Mouse (Mus musculus): ENCODE measurements around the gene Clpp. TPM values are rescaled to one million over a fixed set of nuclear protein-coding genes. Genes with fewer than 3 reads are reported as not detected.

Gene Clpp
- 39.7 TPM for polyA plus RNA-seq (2017; shearing (Covaris generic))

DNA sequence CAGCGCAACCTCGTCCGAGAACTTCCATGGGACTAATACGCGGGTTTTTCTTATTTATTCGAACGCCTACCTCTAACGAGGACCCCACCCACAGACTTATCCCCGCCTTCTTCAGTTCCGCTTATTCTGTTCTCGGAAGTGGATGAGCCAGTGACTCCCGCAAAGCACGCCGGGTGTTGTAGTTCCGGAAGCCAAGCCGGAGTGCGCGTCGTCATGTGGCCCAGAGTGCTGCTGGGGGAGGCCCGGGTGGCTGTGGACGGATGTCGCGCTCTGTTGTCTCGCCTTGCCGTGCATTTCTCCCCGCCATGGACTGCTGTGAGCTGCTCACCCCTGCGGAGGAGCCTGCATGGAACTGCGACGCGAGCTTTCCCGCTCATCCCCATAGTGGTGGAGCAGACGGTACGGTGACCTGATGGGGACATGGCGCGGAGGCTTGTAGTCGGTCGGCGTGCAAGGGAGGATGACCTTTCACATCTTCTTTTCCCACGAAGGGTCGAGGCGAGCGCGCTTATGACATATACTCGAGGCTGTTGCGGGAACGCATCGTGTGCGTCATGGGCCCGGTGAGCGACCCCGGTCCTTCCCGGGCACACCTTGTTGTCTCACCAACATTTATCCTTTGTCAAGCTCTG lies at the start of gene Clpp:
TSS of gene Clpp (plus strand) at position 191 of the 632 bp plus-strand sequence.

DNA sequence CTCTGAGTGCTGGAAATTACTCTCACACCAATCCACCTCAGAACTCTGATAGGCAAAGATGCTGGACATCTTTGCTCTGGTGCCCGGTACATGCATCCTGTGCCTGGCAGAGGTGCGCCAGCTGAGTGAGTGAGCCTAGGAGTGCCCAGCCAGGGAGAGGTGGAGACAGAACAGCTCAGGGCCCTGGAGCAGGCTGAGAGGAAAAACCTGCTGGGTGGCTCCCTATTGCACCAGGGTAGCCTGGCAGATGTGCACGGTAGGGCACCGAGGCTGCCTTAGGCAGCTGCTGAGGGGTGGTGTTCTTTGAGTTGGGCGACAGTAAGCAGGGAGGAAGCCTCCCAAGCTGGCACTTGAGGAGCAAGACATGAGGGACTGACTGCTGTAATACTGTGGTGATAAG lies 8.1 kb upstream of the Clpp start, which contains the start of gene Acer1:
TSS of gene Acer1 (minus strand) at position 114 of the 400 bp plus-strand sequence.

DNA sequence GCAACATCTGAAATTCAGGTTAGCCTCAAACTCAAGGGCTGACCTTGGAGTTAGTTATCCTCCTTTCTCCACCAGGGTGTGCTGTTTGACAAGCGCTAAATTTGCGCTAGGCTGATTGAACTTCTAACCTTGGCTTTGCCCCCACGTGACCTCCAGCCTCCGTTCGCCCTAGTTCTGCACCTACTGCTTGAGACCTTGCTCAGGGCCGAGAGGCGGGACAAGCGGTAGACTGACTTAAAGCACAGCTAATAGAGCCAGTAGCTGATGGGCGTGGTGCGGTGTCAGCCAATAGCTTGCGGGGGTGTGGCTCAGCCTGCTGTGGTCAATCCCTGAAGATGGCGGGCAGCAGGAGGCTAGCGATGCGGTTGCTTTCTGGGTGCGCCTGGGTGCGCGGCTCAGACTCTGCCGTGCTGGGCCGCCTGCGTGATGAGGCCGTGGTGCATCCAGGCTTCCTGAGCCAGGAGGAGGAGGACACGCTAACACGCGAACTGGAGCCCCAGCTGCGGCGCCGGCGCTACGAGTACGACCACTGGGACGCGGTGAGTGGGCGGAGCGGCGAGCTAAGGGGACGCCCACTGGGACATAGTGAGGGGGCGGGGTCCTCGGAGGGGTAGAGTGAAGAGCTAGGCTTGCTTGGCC lies 7.0 kb downstream of the Clpp start, which contains the start of gene Alkbh7:
TSS of gene Alkbh7 (plus strand) at position 311 of the 639 bp plus-strand sequence.

GRCm38 (mm10) chr17:56999968-57000609 lies 10.0 kb downstream of the Clpp start, which contains the start of gene Pspn:
Gene Pspn (minus strand): TSS chr17:57000018.

GRCm38 (mm10) chr17:57011236-57012141 lies 21.4 kb downstream of the Clpp start, which contains the start of the genes Gtf2f1 and Gm17949:
Gene Gtf2f1 (minus strand): TSS chr17:57011288.
Gene Gm17949 (plus strand): TSS chr17:57011469.

DNA sequence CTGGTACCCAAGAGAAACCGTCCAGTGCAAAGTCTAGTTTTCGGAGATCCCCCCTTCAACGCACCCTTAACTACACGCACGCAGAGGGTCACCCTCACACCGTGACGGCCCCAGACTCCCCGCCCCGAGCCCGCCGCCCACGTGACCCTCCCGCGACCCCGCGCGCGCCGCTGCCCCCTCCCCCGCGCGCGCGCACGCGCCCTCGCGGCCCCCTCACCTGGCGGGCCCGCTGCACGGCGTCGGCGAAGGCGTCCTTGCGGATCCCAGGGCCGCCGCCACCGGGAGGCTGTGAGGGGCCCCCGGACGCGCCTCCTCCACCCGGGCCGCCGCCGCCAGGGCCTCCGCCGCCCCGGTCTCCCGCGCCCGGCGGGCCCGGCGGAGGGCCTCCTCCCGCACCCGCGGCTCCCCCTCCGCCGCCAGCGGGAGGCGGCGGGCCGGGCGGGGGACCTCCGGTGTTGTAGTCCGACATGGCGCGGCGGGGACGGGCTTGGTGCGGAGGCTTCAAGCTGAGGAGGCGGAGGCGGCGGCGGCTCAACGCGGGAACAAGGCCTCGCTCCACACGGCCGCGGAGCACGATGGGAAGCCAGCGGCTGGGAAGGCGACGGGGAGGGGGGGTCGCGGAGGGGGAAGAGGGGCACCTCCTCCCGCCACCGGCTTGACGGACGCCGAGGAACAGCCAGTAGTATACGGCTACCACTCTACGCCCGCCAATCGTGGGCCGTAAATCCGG lies 41.0 kb downstream of the Clpp start, which contains the start of gene Khsrp:
TSS of gene Khsrp (minus strand) at position 592 of the 730 bp plus-strand sequence.

GRCm38 (mm10) chr17:57041554-57041953 lies 51.4 kb downstream of the Clpp start, which contains the start of gene Slc25a41:
Gene Slc25a41 (minus strand): TSS chr17:57041654.

Other genes starting within 250 kb of the Clpp start
- not detected for gene Nrtn, start 232.8 kb upstream of the Clpp start, polyA plus RNA-seq (2017; shearing (Covaris generic))
- gene Dus3l, start 225.5 kb upstream of the Clpp start, polyA plus RNA-seq (2017; shearing (Covaris generic)) = 43.1 TPM
- 0.95 TPM for gene Prr22, start 220.1 kb upstream of the Clpp start, polyA plus RNA-seq (2017; shearing (Covaris generic))
- 2.5 TPM for gene Rfx2, start 159.3 kb upstream of the Clpp start, polyA plus RNA-seq (2017; shearing (Covaris generic))
- gene Acsbg2, start 115.9 kb upstream of the Clpp start, polyA plus RNA-seq (2017; shearing (Covaris generic)) = not detected
- 0.14 TPM for gene 1700061G19Rik, start 114.8 kb upstream of the Clpp start, polyA plus RNA-seq (2017; shearing (Covaris generic))
- gene Mllt1, start 54.9 kb upstream of the Clpp start, polyA plus RNA-seq (2017; shearing (Covaris generic)) = 24.8 TPM
- not detected for gene Acer1, start 8.2 kb upstream of the Clpp start, polyA plus RNA-seq (2017; shearing (Covaris generic))
- gene Alkbh7, start 7.0 kb downstream of the Clpp start, polyA plus RNA-seq (2017; shearing (Covaris generic)) = 12.0 TPM
- gene Pspn, start 9.7 kb downstream of the Clpp start, polyA plus RNA-seq (2017; shearing (Covaris generic)) = not detected
- gene Gtf2f1, start 21.0 kb downstream of the Clpp start, polyA plus RNA-seq (2017; shearing (Covaris generic)) = 62.3 TPM
- 0.42 TPM for gene Gm17949, start 21.2 kb downstream of the Clpp start, polyA plus RNA-seq (2017; shearing (Covaris generic))
- 48.7 TPM for gene Khsrp, start 41.2 kb downstream of the Clpp start, polyA plus RNA-seq (2017; shearing (Covaris generic))
- gene Slc25a41, start 51.3 kb downstream of the Clpp start, polyA plus RNA-seq (2017; shearing (Covaris generic)) = not detected
- 4.4 TPM for gene Crb3, start 68.8 kb downstream of the Clpp start, polyA plus RNA-seq (2017; shearing (Covaris generic))
- 6.7 TPM for gene Slc25a23, start 69.6 kb downstream of the Clpp start, polyA plus RNA-seq (2017; shearing (Covaris generic))
- gene Dennd1c, start 88.2 kb downstream of the Clpp start, polyA plus RNA-seq (2017; shearing (Covaris generic)) = 159 TPM
- gene Tubb4a, start 97.5 kb downstream of the Clpp start, polyA plus RNA-seq (2017; shearing (Covaris generic)) = 1.5 TPM
- gene Tnfsf9, start 115.0 kb downstream of the Clpp start, polyA plus RNA-seq (2017; shearing (Covaris generic)) = 17.9 TPM
- not detected for gene Cd70, start 159.5 kb downstream of the Clpp start, polyA plus RNA-seq (2017; shearing (Covaris generic))
- 10.9 TPM for gene Tnfsf14, start 203.9 kb downstream of the Clpp start, polyA plus RNA-seq (2017; shearing (Covaris generic))
- gene C3, start 237.8 kb downstream of the Clpp start, polyA plus RNA-seq (2017; shearing (Covaris generic)) = 0.07 TPM

Data from effector memory CD4-positive, alpha-beta T cell, adult 5 months (primary cell).